Mouse (Mus musculus): ENCODE measurements around the gene Tbxas1. TPM values are rescaled to one million over a fixed set of nuclear protein-coding genes. Genes with fewer than 3 reads are reported as not detected.

Tbxas1 gene
- total and polyA plus RNA-seq, 2 experiments = 1.1 to 3.5 TPM

GRCm38 (mm10) chr6:38906005-38906404 is 30.8 kb downstream of the Tbxas1 start:
- H3K4me3 ChIP-seq (ENCODE audit: insufficient read depth, low read depth, low read length) = no peak overlapping the region
- no peaks in the 10 kb centered on the region for H3K27me3 ChIP-seq (ENCODE audit: control insufficient read depth, insufficient read depth, low read length)
- no peaks in the 10 kb centered on the region for H3K36me3 ChIP-seq (ENCODE audit: control insufficient read depth, insufficient read depth, low read length)
- 92% methylated on average over 6 of the region's 6 CpGs for WGBS
- no peak for DNase-seq (ENCODE audit: extremely low read depth, low read depth, low spot score)
- H3K4me1 ChIP-seq (ENCODE audit: control insufficient read depth, insufficient read depth, low read length) = peaks cover 4% of the 10 kb centered on the region; the same call in 1 of the 2 replicates
- no peak overlapping the region for H3K27ac ChIP-seq (replicated peaks; ENCODE audit: insufficient read depth, low read depth, low read length)
- no peak for TF ChIP-seq POLR2A (IDR thresholded peaks at IDR 0.05; ENCODE audit: extremely low read depth, insufficient read depth, low read length)
- no peak for TF ChIP-seq CTCF (IDR thresholded peaks at IDR 0.05; ENCODE audit: low read depth, low read length)
- no peaks in the 10 kb centered on the region for H3K79me2 ChIP-seq (ENCODE audit: control insufficient read depth, insufficient read depth, low read length)
- H3K9ac ChIP-seq (ENCODE audit: low read depth, low read length) = no peak overlapping the region

GRCm38 (mm10) chr6:38908401-38908800 is 33.2 kb downstream of the Tbxas1 start:
- Histone ChIP-seq H3K9ac (ENCODE audit: low read depth, low read length) (no peak overlapping the region), H3K27ac (replicated peaks; ENCODE audit: insufficient read depth, low read depth, low read length) (no peak overlapping the region)
- WGBS = 88% methylated on average over 6 of the region's 6 CpGs

GRCm38 (mm10) chr6:38910828-38911559 is 35.8 kb downstream of the Tbxas1 start:
- H3K9ac ChIP-seq (ENCODE audit: low read depth, low read length) = no peak overlapping the region
- H3K36me3 ChIP-seq (ENCODE audit: control insufficient read depth, insufficient read depth, low read length) = no peaks in the 10 kb centered on the region
- 53% methylated on average over 3 of the region's 3 CpGs for WGBS
- H3K79me2 ChIP-seq (ENCODE audit: control insufficient read depth, insufficient read depth, low read length) = no peaks in the 10 kb centered on the region
- TF ChIP-seq POLR2A (IDR thresholded peaks at IDR 0.05; ENCODE audit: extremely low read depth, insufficient read depth, low read length) (no peak), CTCF (IDR thresholded peaks at IDR 0.05; ENCODE audit: low read depth, low read length) (peak; percentile 37; the same call in 1 of the 2 replicates)
- no peaks in the 10 kb centered on the region for H3K27me3 ChIP-seq (ENCODE audit: control insufficient read depth, insufficient read depth, low read length)
- H3K4me1 ChIP-seq (ENCODE audit: control insufficient read depth, insufficient read depth, low read length) = no peaks in the 10 kb centered on the region
- H3K4me3 ChIP-seq (ENCODE audit: insufficient read depth, low read depth, low read length) = no peak overlapping the region
- DNase-seq (ENCODE audit: extremely low read depth, low read depth, low spot score) = peak; percentile 59
- H3K27ac ChIP-seq (replicated peaks; ENCODE audit: insufficient read depth, low read depth, low read length) = no peak overlapping the region

More at GRCm38 (mm10) chr6:38908401-38908800, 33.2 kb downstream of the Tbxas1 start:
- Histone ChIP-seq H3K36me3 (ENCODE audit: control insufficient read depth, insufficient read depth, low read length) (no peaks in the 10 kb centered on the region), H3K79me2 (ENCODE audit: control insufficient read depth, insufficient read depth, low read length) (no peaks in the 10 kb centered on the region), H3K27me3 (ENCODE audit: control insufficient read depth, insufficient read depth, low read length) (no peaks in the 10 kb centered on the region), H3K4me1 (ENCODE audit: control insufficient read depth, insufficient read depth, low read length) (no peaks in the 10 kb centered on the region), H3K4me3 (ENCODE audit: insufficient read depth, low read depth, low read length) (no peak overlapping the region)
- no peak for DNase-seq (ENCODE audit: extremely low read depth, low read depth, low spot score)
- TF ChIP-seq POLR2A (IDR thresholded peaks at IDR 0.05; ENCODE audit: extremely low read depth, insufficient read depth, low read length) (no peak), CTCF (IDR thresholded peaks at IDR 0.05; ENCODE audit: low read depth, low read length) (no peak)

GRCm38 (mm10) chr6:38912121-38912660 is 37.0 kb downstream of the Tbxas1 start:
- Histone ChIP-seq H3K9ac (ENCODE audit: low read depth, low read length) (no peak overlapping the region), H3K36me3 (ENCODE audit: control insufficient read depth, insufficient read depth, low read length) (no peaks in the 10 kb centered on the region), H3K4me1 (ENCODE audit: control insufficient read depth, insufficient read depth, low read length) (no peaks in the 10 kb centered on the region), H3K27me3 (ENCODE audit: control insufficient read depth, insufficient read depth, low read length) (no peaks in the 10 kb centered on the region), H3K27ac (replicated peaks; ENCODE audit: insufficient read depth, low read depth, low read length) (no peak overlapping the region), H3K4me3 (ENCODE audit: insufficient read depth, low read depth, low read length) (no peak overlapping the region), H3K79me2 (ENCODE audit: control insufficient read depth, insufficient read depth, low read length) (no peaks in the 10 kb centered on the region)
- TF ChIP-seq POLR2A (IDR thresholded peaks at IDR 0.05; ENCODE audit: extremely low read depth, insufficient read depth, low read length) (no peak), CTCF (IDR thresholded peaks at IDR 0.05; ENCODE audit: low read depth, low read length) (no peak)
- no peak for DNase-seq (ENCODE audit: extremely low read depth, low read depth, low spot score)

- Histone ChIP-seq H3K79me2 (ENCODE audit: control insufficient read depth, insufficient read depth, low read length) (no peaks in the 10 kb centered on the region), H3K4me3 (ENCODE audit: insufficient read depth, low read depth, low read length) (no peak overlapping the region), H3K9ac (ENCODE audit: low read depth, low read length) (no peak overlapping the region), H3K36me3 (ENCODE audit: control insufficient read depth, insufficient read depth, low read length) (no peaks in the 10 kb centered on the region), H3K27me3 (ENCODE audit: control insufficient read depth, insufficient read depth, low read length) (no peaks in the 10 kb centered on the region), H3K27ac (replicated peaks; ENCODE audit: insufficient read depth, low read depth, low read length) (no peak overlapping the region), H3K4me1 (ENCODE audit: control insufficient read depth, insufficient read depth, low read length) (no peaks in the 10 kb centered on the region)
- DNase-seq (ENCODE audit: extremely low read depth, low read depth, low spot score) = peak; percentile 24
- 66% methylated on average over 9 of the region's 9 CpGs for WGBS
- no peak for TF ChIP-seq CTCF (IDR thresholded peaks at IDR 0.05; ENCODE audit: low read depth, low read length)
- TF ChIP-seq POLR2A (IDR thresholded peaks at IDR 0.05; ENCODE audit: extremely low read depth, insufficient read depth, low read length) = no peak
These were observed 37.6 kb downstream of the Tbxas1 start for GRCm38 (mm10) chr6:38912845-38913244.
